Mouse (Mus musculus) lung, postnatal 0 days (tissue): Measurements from ENCODE around the gene Capns2.

Experiments used
- CTCF ChIP-seq: IDR thresholded peaks from 2 replicates; pipeline ENCODE4 v1.5.1; 2016; ENCODE audit warnings: antibody characterized with exemption, mild to moderate bottlenecking
- EP300 ChIP-seq: IDR thresholded peaks from 2 replicates; pipeline ENCODE4 v1.6.1; 2016; ENCODE audit warnings: antibody characterized with exemption, mild to moderate bottlenecking, control low read depth

DNA sequence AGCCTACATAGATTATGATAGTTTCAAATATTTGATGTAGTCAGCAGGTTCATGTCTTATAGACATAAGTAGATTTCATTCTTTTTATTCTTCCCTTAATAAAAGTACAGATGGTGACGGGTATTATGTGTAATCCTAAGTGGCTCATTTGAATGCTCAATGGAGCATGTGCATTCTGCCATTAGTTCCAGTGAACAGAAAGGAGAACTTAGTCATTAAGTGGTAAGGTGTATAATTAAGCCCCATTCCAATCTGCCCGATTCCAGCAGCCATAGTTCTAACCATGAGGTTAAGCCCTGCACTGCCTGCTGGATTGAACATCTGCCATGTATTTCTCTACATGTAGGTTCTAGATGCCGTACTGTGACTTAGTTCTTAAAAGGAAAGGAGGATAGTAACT lies 20.6 kb downstream of the Capns2 start:
- TF ChIP-seq CTCF, result no peak
- no peak for TF ChIP-seq EP300
